Mouse (Mus musculus) colon, adult 2 months (tissue): ENCODE results near the gene Mta1. TPM values are rescaled to one million over a fixed set of nuclear protein-coding genes. Genes with fewer than 3 reads are reported as not detected.

Experiments
- polyA plus RNA-seq: library from polyadenylated mRNA; depleted of rRNA; stranded (reverse); fragments of >200 nt; gene quantifications from 2 replicates; pipeline ENCODE4 v1.2.3, GENCODE M21; 2012; rRNA removed

The Mta1 gene
- 50.8 and 74.8 TPM in 2 replicates for polyA plus RNA-seq

GRCm38 (mm10) chr12:113097749-113098281 is at the start of gene Mta1:
Gene Mta1 (plus strand): TSS chr12:113098278.

GRCm38 (mm10) chr12:113074329-113075062 is 23.6 kb upstream of the Mta1 start, which contains the start of gene Tex22:
Gene Tex22 (plus strand): TSS chr12:113074502.

GRCm38 (mm10) chr12:113139908-113140615 is 42.0 kb downstream of the Mta1 start, which contains the start of gene Crip2:
Gene Crip2 (plus strand): TSS chr12:113140236.

GRCm38 (mm10) chr12:113146112-113147057 is 48.3 kb downstream of the Mta1 start, which contains the start of gene Crip1:
Gene Crip1 (plus strand): TSS chr12:113146316.

GRCm38 (mm10) chr12:113155887-113156539 is 57.9 kb downstream of the Mta1 start, which contains the start of gene Tedc1:
Gene Tedc1 (plus strand): TSS chr12:113156421.

GRCm38 (mm10) chr12:113185442-113186291 is 87.6 kb downstream of the Mta1 start, which contains the start of gene Tmem121:
Gene Tmem121 (plus strand): TSS chr12:113185930.

Other genes starting within 250 kb of the Mta1 start
- gene Gpr132, start 230.1 kb upstream of the Mta1 start, polyA plus RNA-seq, result 3.7 and 4.6 TPM in 2 replicates
- 11.8 and 14.3 TPM in 2 replicates for gene Jag2, start 168.5 kb upstream of the Mta1 start, polyA plus RNA-seq
- gene Nudt14, start 156.2 kb upstream of the Mta1 start, polyA plus RNA-seq, result 62.1 and 75.8 TPM in 2 replicates
- gene Btbd6, start 121.8 kb upstream of the Mta1 start, polyA plus RNA-seq, result 106 and 114 TPM in 2 replicates
- gene Brf1, start 97.6 kb upstream of the Mta1 start, polyA plus RNA-seq, result 109 and 158 TPM in 2 replicates
- 39.5 and 41.1 TPM in 2 replicates for gene Pacs2, start 83.8 kb upstream of the Mta1 start, polyA plus RNA-seq
- gene Tex22, start 23.8 kb upstream of the Mta1 start, polyA plus RNA-seq, result 0.16 and 0.33 TPM in 2 replicates
- 194 and 207 TPM in 2 replicates for gene Crip2, start 42.0 kb downstream of the Mta1 start, polyA plus RNA-seq
- gene Crip1, start 48.0 kb downstream of the Mta1 start, polyA plus RNA-seq, result 2,942 and 3,172 TPM in 2 replicates
- 21.6 and 32.9 TPM in 2 replicates for gene Tedc1, start 58.1 kb downstream of the Mta1 start, polyA plus RNA-seq
- 2.1 and 2.7 TPM in 2 replicates for gene Tmem121, start 87.7 kb downstream of the Mta1 start, polyA plus RNA-seq